Mouse (Mus musculus) lung, adult 2 months (tissue): ENCODE results near the gene Epha10.

Experiments used
- CTCF ChIP-seq: fragments of 200-500 bp; IDR thresholded peaks from 2 replicates; pipeline ENCODE4 v1.5.1; 2011; ENCODE audit warnings: mild to moderate bottlenecking, low read length, control low read depth; ENCODE audit not compliant: insufficient read depth
- POLR2A ChIP-seq: fragments of 200-500 bp; IDR thresholded peaks from 2 replicates; pipeline ENCODE4 v1.6.1; 2011; ENCODE audit warnings: low read depth, mild to moderate bottlenecking, control low read depth, low read length, borderline replicate concordance; ENCODE audit errors: extremely low read depth

- no peak for TF ChIP-seq CTCF
- peak; percentile 59; the same call in 1 of the 2 replicates for TF ChIP-seq POLR2A
Observed at GRCm38 (mm10) chr4:124936613-124937471, 56.1 kb downstream of the Epha10 start, which contains the start of gene 9930104L06Rik.
